Mouse (Mus musculus) kidney, postnatal 0 days (tissue): ENCODE measurements at regions not wholly inside any gene's neighbourhood (a gene's known extent, or its start where the extent isn't known, plus 50 kb on each side); places are given as distances from the start of the nearest gene placed in this dataset.

Source experiments
- ATAC-seq: fragments of 200-750 bp; cut with Nextera tagmentation; replicated peaks from 2 replicates; pipeline ENCODE4 v1.8.0; 2017; ENCODE audit warnings: low read depth, moderate number of reproducible peaks, moderate TSS enrichment, moderate library complexity; ENCODE audit not compliant: low FRiP score
- DNase-seq: peaks from one replicate; pipeline ENCODE4 v3.0.0-alpha.2; 2016; ENCODE audit warnings: low spot score
- H3K27ac ChIP-seq: fragments of 300-500 bp; sonication (generic); 2 replicates; pipeline ENCODE4 v1.5.1; 2014; ENCODE audit warnings: mild to moderate bottlenecking
- H3K27me3 ChIP-seq: fragments of 300-500 bp; sonication (generic); 2 replicates; pipeline ENCODE4 v1.6.1; 2014; ENCODE audit warnings: low read length, mixed read lengths; ENCODE audit not compliant: insufficient read depth
- H3K36me3 ChIP-seq: fragments of 300-500 bp; sonication (generic); 2 replicates; pipeline ENCODE4 v1.6.1; 2014; ENCODE audit warnings: low read length, mixed read lengths; ENCODE audit not compliant: insufficient read depth
- H3K4me1 ChIP-seq: fragments of 300-500 bp; sonication (generic); replicated peaks from 2 replicates; pipeline ENCODE4 v1.6.1; 2014; ENCODE audit warnings: antibody characterized with exemption, low read length, mixed read lengths; ENCODE audit not compliant: insufficient read depth
- H3K4me2 ChIP-seq: fragments of 300-500 bp; sonication (generic); 2 replicates; pipeline ENCODE4 v1.6.1; 2014; ENCODE audit warnings: mild to moderate bottlenecking, low read length, moderate library complexity, mixed read lengths
- H3K4me3 ChIP-seq: fragments of 300-500 bp; sonication (generic); replicated peaks from 2 replicates; pipeline ENCODE4 v1.5.1; 2014; ENCODE audit warnings: low read depth, low read length
- H3K9ac ChIP-seq: fragments of 300-500 bp; sonication (generic); 2 replicates; pipeline ENCODE4 v1.6.1; 2014; ENCODE audit warnings: low read depth, low read length
- H3K9me3 ChIP-seq: fragments of 300-500 bp; sonication (generic); replicated peaks from 2 replicates; pipeline ENCODE4 v1.6.1; 2016; ENCODE audit warnings: low read length, inconsistent platforms, mixed read lengths
- CTCF ChIP-seq: IDR thresholded peaks from 2 replicates; pipeline ENCODE4 v1.5.1; 2016; ENCODE audit warnings: antibody characterized with exemption, low read depth, mild to moderate bottlenecking, moderate library complexity
- WGBS: fragments of 180-500 bp; shearing (Covaris S2); extraction: QIAGEN DNeasy Blood & Tissue Kit; methylation state at CpG from one replicate; pipeline ENCODE4 v1.1.7; 2014; 5-methylcytosine and 5-hydroxymethylcytosine counted together

- DNase-seq, result no peak
Measured at GRCm38 (mm10) chr11:79839973-79840372, 122.2 kb downstream of the Utp6 start.

DNA sequence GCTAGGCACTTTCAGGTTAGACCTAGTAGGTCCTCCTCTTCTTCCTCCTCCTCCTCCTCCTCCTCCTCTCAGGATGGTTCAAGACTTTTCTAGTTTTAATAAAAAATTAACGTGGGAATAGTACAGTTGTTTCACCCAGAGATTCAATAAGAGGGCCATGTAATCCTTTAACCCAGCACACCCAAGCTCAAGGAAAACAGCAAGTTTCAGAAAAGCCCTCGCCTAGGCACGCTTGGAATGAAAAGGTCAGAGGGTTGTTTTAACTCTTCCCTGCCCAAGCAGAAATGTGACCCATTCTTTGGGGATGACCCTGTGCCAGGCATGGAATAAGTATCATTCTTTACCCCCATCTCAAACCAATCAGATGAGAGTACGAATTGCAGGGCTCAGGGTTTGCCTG is 124.1 kb downstream of the Utp6 start:
- DNase-seq, result no peak
- 42% methylated on average over 4 of the region's 4 CpGs for WGBS
- Histone ChIP-seq H3K9ac (no peak overlapping the region), H3K9me3 (no peaks in the 10 kb centered on the region), H3K36me3 (no peaks in the 10 kb centered on the region), H3K4me3 (no peak overlapping the region), H3K4me1 (0 out of 2 replicates have a peak, but pooled peaks cover 6% of the 10 kb centered on the region), H3K27me3 (no peaks in the 10 kb centered on the region), H3K4me2 (no peak overlapping the region), H3K27ac (no peak overlapping the region)
- ATAC-seq, result no peak
- no peak for TF ChIP-seq CTCF

More at GRCm38 (mm10) chr11:79839973-79840372, 122.2 kb downstream of the Utp6 start:
- H3K4me1 ChIP-seq, result 0 out of 2 replicates have a peak, but pooled peaks cover 6% of the 10 kb centered on the region
- no peaks in the 10 kb centered on the region for H3K36me3 ChIP-seq
- ATAC-seq, result no peak
- 63% methylated on average over 6 of the region's 6 CpGs for WGBS
- no peak for TF ChIP-seq CTCF
- H3K4me2 ChIP-seq, result no peak overlapping the region
- no peak overlapping the region for H3K27ac ChIP-seq
- no peaks in the 10 kb centered on the region for H3K9me3 ChIP-seq
- H3K9ac ChIP-seq, result no peak overlapping the region
- H3K27me3 ChIP-seq, result no peaks in the 10 kb centered on the region
- H3K4me3 ChIP-seq, result no peak overlapping the region

- H3K4me3 ChIP-seq, result no peak overlapping the region
- no peak overlapping the region for H3K9ac ChIP-seq
- no peak for DNase-seq
- H3K27ac ChIP-seq, result no peak overlapping the region
- H3K4me2 ChIP-seq, result no peak overlapping the region
- H3K36me3 ChIP-seq, result no peaks in the 10 kb centered on the region
- TF ChIP-seq CTCF, result no peak
- H3K9me3 ChIP-seq, result no peaks in the 10 kb centered on the region
- no peaks in the 10 kb centered on the region for H3K27me3 ChIP-seq
- 0 out of 2 replicates have a peak, but pooled peaks cover 6% of the 10 kb centered on the region for H3K4me1 ChIP-seq
- ATAC-seq, result no peak
- 59% methylated on average over 6 of the region's 6 CpGs for WGBS
Measured at GRCm38 (mm10) chr11:79837076-79837990, 124.9 kb downstream of the Utp6 start.

DNA sequence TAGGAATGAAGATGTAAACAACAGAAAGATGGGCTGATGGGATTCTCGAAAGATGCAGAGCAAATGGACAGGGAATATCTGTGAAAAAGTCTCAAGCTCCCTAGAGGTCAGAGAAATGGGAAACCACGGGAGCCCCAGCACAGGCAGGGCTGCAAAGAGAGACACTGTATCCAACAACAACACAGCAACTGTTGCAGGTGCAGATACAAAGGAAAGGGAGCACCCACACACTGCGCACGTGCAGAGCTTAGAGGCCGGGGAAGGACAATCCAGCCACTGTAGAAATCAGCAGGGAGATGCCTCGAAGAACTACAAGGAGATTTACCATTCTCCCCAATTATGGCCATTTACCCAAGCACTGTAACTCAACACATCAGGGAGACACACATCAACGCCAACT is 126.3 kb downstream of the Utp6 start:
- Histone ChIP-seq H3K36me3 (no peaks in the 10 kb centered on the region), H3K9me3 (no peaks in the 10 kb centered on the region), H3K4me3 (no peak overlapping the region), H3K27me3 (no peaks in the 10 kb centered on the region), H3K27ac (no peak overlapping the region), H3K4me1 (0 out of 2 replicates have a peak, but pooled peaks cover 6% of the 10 kb centered on the region), H3K4me2 (no peak overlapping the region), H3K9ac (no peak overlapping the region)
- 83% methylated on average over 7 of the region's 7 CpGs for WGBS
- no peak for ATAC-seq
- DNase-seq, result no peak
- TF ChIP-seq CTCF, result no peak

DNA sequence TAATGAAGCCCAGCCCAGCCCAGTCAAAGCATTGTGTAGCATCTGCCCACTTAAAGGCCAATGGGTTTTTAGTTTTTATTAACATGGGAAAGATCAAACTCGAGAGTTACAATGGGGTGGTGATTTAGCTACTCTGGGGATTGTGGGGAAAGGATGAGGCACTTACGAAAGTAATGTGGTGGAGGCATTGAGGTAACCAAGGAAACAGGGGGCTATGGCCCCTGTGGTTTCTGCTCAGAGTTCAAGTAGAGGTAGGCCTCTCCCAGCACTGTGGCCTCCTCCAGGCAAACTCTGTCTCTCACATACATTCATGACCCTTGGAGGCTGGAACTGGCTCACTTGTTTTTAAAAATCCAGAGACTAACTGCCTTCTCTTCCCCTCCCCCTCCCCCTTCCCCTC is 128.4 kb downstream of the Utp6 start:
- H3K27me3 ChIP-seq, result no peaks in the 10 kb centered on the region
- no peak for TF ChIP-seq CTCF
- no peak overlapping the region for H3K4me3 ChIP-seq
- ATAC-seq, result no peak
- H3K4me1 ChIP-seq, result 0 out of 2 replicates have a peak, but pooled peaks cover 6% of the 10 kb centered on the region
- H3K27ac ChIP-seq, result no peak overlapping the region
- no peak overlapping the region for H3K9ac ChIP-seq
- H3K36me3 ChIP-seq, result no peaks in the 10 kb centered on the region
- 64% methylated on average over 2 of the region's 2 CpGs for WGBS
- no peak for DNase-seq
- no peaks in the 10 kb centered on the region for H3K9me3 ChIP-seq
- H3K4me2 ChIP-seq, result no peak overlapping the region

- H3K4me2 ChIP-seq, result no peak overlapping the region
- H3K9ac ChIP-seq, result no peak overlapping the region
- H3K27ac ChIP-seq, result no peak overlapping the region
- H3K36me3 ChIP-seq, result no peaks in the 10 kb centered on the region
- H3K27me3 ChIP-seq, result no peaks in the 10 kb centered on the region
- WGBS, result 88% methylated on average over 11 of the region's 11 CpGs
- H3K4me1 ChIP-seq, result no peaks in the 10 kb centered on the region
- no peak overlapping the region for H3K4me3 ChIP-seq
- ATAC-seq (no peak), DNase-seq (no peak)
- H3K9me3 ChIP-seq, result no peaks in the 10 kb centered on the region
- TF ChIP-seq CTCF, result no peak
Measured at GRCm38 (mm10) chr11:79831591-79832320, 130.4 kb downstream of the Utp6 start.
